Mouse (Mus musculus) erythroblast, embryonic 14.5 days (primary cell): Measurements from ENCODE around the gene Frat2. TPM values are rescaled to one million over a fixed set of nuclear protein-coding genes. Genes with fewer than 3 reads are reported as not detected.

Source experiments
- H3K27me3 ChIP-seq: 2 replicates; pipeline ENCODE4 v1.6.1; 2012; ENCODE audit warnings: inconsistent platforms; ENCODE audit not compliant: control insufficient read depth
- H3K36me3 ChIP-seq: 2 replicates; pipeline ENCODE4 v1.6.1; 2012; ENCODE audit warnings: mild to moderate bottlenecking, inconsistent platforms; ENCODE audit not compliant: control insufficient read depth
- H3K4me1 ChIP-seq: 2 replicates; pipeline ENCODE4 v1.6.1; 2012; ENCODE audit warnings: inconsistent platforms; ENCODE audit not compliant: control insufficient read depth
- H3K4me3 ChIP-seq: replicated peaks from 2 replicates; pipeline ENCODE3; 2012; ENCODE audit warnings: moderate library complexity, mild to moderate bottlenecking, inconsistent platforms
- H3K9me3 ChIP-seq: 2 replicates; pipeline ENCODE4 v1.6.1; 2012; ENCODE audit warnings: low read length, inconsistent platforms, mixed read lengths; ENCODE audit not compliant: control insufficient read depth
- GATA1 ChIP-seq: IDR thresholded peaks from 2 replicates; pipeline ENCODE4 v1.6.1; 2012; ENCODE audit warnings: low read length, inconsistent platforms, mixed read lengths
- TAL1 ChIP-seq: IDR thresholded peaks from 3 replicates; pipeline ENCODE4 v1.6.1; 2012; ENCODE audit warnings: low read length, inconsistent platforms, mixed read lengths
- polyA plus RNA-seq: library from polyadenylated mRNA; stranded (reverse); fragments of >175 nt; gene quantifications from 2 replicates; pipeline ENCODE4 v1.2.3, GENCODE M21; 2012

Frat2 gene
- polyA plus RNA-seq, 1 experiment: 8.4 TPM

GRCm38 (mm10) chr19:41846366-41847090 lies 1.4 kb downstream of the Frat2 start:
- Histone ChIP-seq H3K36me3 (peaks cover 11% of the 10 kb centered on the region), H3K4me1 (peaks cover 70% of the 10 kb centered on the region), H3K4me3 (peak overlapping the region; percentile 95), H3K27me3 (no peaks in the 10 kb centered on the region), H3K9me3 (no peaks in the 10 kb centered on the region)
- TF ChIP-seq TAL1 (no peak), GATA1 (no peak)

DNA sequence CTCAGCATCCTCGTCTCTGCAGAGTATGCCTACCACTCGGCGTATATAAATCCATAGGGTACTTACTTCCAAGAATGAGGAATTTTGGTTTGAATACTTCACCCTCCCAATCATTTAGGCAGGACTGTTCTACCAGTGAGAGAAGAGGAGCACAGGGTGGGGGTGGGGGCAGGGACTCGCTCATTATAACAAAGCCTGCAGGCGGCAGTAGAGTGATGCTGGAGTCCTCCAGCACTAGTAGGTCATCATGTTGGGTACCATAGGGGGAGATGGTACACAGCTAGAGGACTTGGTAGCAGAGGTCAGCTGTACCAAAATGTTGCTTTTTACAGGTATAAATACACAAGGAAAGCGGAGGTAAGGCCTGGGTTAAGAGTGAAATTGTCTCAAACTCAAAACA lies 3.6 kb downstream of the Frat2 start:
- Histone ChIP-seq H3K27me3 (no peaks in the 10 kb centered on the region), H3K36me3 (peaks cover 11% of the 10 kb centered on the region), H3K4me3 (no peak overlapping the region), H3K9me3 (no peaks in the 10 kb centered on the region), H3K4me1 (peaks cover 68% of the 10 kb centered on the region)
- TF ChIP-seq GATA1: no peak
- TF ChIP-seq TAL1: no peak

DNA sequence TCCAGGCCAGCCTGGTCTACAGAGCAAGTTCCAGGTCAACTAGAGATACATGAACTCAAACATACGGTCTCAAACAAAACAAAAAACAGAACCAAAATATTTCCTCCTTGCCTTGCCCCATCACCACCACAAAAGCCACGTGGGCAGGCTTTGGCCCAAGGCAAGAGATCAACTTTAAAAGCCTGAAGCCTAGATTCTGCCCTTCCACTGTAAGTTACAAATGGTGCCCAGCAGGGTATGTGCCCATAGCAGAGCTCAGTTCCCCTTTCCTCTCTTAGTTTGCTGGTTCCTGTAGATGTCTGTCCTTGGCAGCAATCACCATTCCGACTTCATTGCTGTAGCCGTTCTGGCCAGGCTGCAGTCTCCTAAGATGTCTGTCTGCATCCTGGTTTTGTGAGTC lies 5.2 kb downstream of the Frat2 start:
- Histone ChIP-seq H3K27me3 (no peaks in the 10 kb centered on the region), H3K36me3 (peaks cover 11% of the 10 kb centered on the region), H3K4me3 (no peak overlapping the region), H3K9me3 (no peaks in the 10 kb centered on the region), H3K4me1 (peaks cover 76% of the 10 kb centered on the region)
- TF ChIP-seq TAL1 (no peak), GATA1 (no peak)

DNA sequence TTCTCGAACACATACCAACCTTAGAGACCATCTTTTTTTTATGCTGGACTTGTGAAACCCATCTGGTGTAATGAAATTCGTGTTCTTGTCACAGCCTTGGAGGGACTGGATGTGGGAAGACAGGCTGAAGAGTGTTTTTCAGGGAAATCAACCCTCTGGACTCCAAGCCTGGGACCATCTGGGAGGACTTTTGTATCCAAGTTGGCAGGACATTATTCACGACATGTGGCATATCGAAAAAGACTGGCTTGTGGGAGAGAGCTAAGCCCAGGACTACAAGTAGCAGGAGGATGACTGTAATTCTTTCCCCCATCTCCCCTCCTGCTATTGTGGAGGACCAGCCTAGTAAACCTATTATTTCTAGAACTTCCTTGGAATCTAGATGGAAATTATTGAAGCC lies 5.7 kb downstream of the Frat2 start:
- no peaks in the 10 kb centered on the region for H3K9me3 ChIP-seq
- TF ChIP-seq TAL1 (no peak), GATA1 (no peak)
- no peaks in the 10 kb centered on the region for H3K27me3 ChIP-seq
- H3K4me3 ChIP-seq: no peak overlapping the region
- H3K36me3 ChIP-seq: peaks cover 11% of the 10 kb centered on the region
- peaks cover 81% of the 10 kb centered on the region for H3K4me1 ChIP-seq

GRCm38 (mm10) chr19:41841105-41841750 lies 6.7 kb downstream of the Frat2 start:
- Histone ChIP-seq H3K9me3 (no peaks in the 10 kb centered on the region), H3K27me3 (no peaks in the 10 kb centered on the region), H3K36me3 (peaks cover 11% of the 10 kb centered on the region), H3K4me3 (no peak overlapping the region), H3K4me1 (peaks cover 81% of the 10 kb centered on the region)
- no peak for TF ChIP-seq TAL1
- no peak for TF ChIP-seq GATA1

- no peak overlapping the region for H3K4me3 ChIP-seq
- no peak for TF ChIP-seq TAL1
- TF ChIP-seq GATA1: no peak
- peaks cover 83% of the 10 kb centered on the region for H3K4me1 ChIP-seq
- no peaks in the 10 kb centered on the region for H3K9me3 ChIP-seq
- peaks cover 6% of the 10 kb centered on the region for H3K36me3 ChIP-seq
- no peaks in the 10 kb centered on the region for H3K27me3 ChIP-seq
These were observed 8.2 kb downstream of the Frat2 start for GRCm38 (mm10) chr19:41839685-41840084.

GRCm38 (mm10) chr19:41838808-41839207 lies 9.1 kb downstream of the Frat2 start:
- Histone ChIP-seq H3K36me3 (no peaks in the 10 kb centered on the region; the same call in 1 of the 2 replicates), H3K9me3 (no peaks in the 10 kb centered on the region), H3K4me1 (peaks cover 82% of the 10 kb centered on the region), H3K27me3 (no peaks in the 10 kb centered on the region), H3K4me3 (peak overlapping the region; percentile 40)
- TF ChIP-seq GATA1 (no peak), TAL1 (no peak)

DNA sequence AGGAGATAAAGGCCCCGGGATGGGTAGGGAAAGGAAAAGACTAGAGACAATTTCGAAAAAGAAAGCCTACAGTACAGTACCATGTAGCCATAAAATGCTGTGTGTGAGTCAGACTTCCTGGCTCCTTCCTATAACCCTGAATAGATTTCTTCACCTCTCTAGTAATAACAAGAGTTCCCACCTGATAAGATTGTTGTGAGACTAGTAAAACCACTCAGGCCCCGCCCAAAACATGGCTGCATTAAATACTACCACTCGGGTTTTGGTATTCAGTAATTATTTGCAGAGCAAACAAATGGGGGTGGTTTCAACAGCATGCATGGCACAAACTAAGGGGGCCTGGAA lies 10.0 kb downstream of the Frat2 start:
- Histone ChIP-seq H3K36me3 (peaks cover 5% of the 10 kb centered on the region), H3K4me1 (peaks cover 87% of the 10 kb centered on the region), H3K9me3 (no peaks in the 10 kb centered on the region), H3K27me3 (no peaks in the 10 kb centered on the region), H3K4me3 (peak overlapping the region; percentile 40)
- TF ChIP-seq GATA1: 0 out of 2 replicates have a peak, but pooled peaks have one; percentile 1
- TF ChIP-seq TAL1: no peak

GRCm38 (mm10) chr19:41837194-41837916 lies 10.6 kb downstream of the Frat2 start:
- no peaks in the 10 kb centered on the region for H3K27me3 ChIP-seq
- peaks cover 88% of the 10 kb centered on the region for H3K4me1 ChIP-seq
- peak overlapping the region; percentile 40 for H3K4me3 ChIP-seq
- H3K9me3 ChIP-seq: no peaks in the 10 kb centered on the region
- peaks cover 9% of the 10 kb centered on the region for H3K36me3 ChIP-seq
- TF ChIP-seq TAL1 (peak; percentile 38; the same call in 2 of the 3 replicates), GATA1 (peak; percentile 68)
